Mouse (Mus musculus) lung, postnatal 0 days (tissue): ENCODE measurements around the gene Pde4d.

Source experiments
- CTCF ChIP-seq: IDR thresholded peaks from 2 replicates; pipeline ENCODE4 v1.5.1; 2016; ENCODE audit warnings: antibody characterized with exemption, mild to moderate bottlenecking
- EP300 ChIP-seq: IDR thresholded peaks from 2 replicates; pipeline ENCODE4 v1.6.1; 2016; ENCODE audit warnings: antibody characterized with exemption, mild to moderate bottlenecking, control low read depth

DNA sequence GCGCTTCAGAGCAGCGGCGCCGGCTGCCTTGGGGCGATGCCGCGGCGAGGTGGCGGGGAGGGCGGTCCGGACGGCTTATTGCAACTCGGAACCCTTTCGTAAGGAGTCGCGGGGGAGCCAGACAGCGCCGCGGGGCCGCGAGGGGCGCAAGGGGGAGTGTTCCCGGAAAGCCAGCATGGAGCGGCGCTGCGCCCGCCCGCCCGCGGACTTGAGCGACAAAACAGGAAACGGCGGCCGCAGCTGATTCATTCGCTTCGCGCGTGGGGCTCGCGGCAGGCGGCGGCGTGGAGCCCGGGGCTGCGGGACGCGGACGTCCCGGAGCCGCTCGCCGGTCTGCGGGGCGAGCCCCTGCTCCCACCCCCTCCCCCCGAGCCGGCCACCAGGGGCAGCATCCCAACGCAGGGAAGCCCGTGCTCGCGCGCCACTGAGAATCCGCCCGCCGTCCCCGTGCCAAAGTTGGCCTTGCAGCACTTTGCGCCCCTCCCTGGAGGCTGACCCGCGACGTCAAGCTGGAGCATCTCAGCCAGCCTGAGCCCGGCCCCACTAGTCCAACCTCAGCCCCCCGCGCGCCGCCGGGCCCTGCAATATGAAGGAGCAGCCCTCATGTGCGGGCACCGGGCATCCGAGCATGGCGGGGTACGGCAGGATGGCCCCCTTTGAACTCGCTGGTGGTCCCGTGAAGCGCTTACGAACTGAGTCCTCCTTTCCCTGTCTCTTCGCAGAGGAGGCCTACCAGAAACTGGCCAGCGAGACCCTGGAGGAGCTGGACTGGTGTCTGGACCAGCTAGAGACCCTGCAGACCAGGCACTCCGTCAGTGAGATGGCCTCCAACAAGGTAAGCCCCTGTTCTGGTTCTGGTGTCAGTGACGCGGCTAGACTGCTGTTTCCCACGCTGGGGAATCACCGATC, 1453.4 kb downstream of the Pde4d start:
- peak; percentile 60 for TF ChIP-seq CTCF
- TF ChIP-seq EP300: no peak
